Mouse (Mus musculus) left cerebral cortex, adult 6 months (tissue): Measurements from ENCODE around the gene Manf. TPM values are rescaled to one million over a fixed set of nuclear protein-coding genes. Genes with fewer than 3 reads are reported as not detected.

ENCODE experiments used
- long read RNA-seq, 2 experiments: library from polyadenylated mRNA; unstranded; transcript quantifications; one replicate each; pipeline ENCODE4 v2.0.0; 2019 to 2020
- polyA plus RNA-seq: library from polyadenylated mRNA; unstranded; fragments of <200 nt; fragmentation: Nextera tagmentation; gene quantifications from 2 replicates; pipeline ENCODE4 v1.2.3, GENCODE M21; 2021

Gene Manf
- polyA plus RNA-seq = 74.4 and 78.0 TPM in 2 replicates
- long read RNA-seq, experiment 1, transcript Manf-202 (4 exons, 2,247 nt) = major isoform, 31 of 43 reads
- long read RNA-seq, experiment 1, partial matches to known transcripts = 0 of 43 reads
- long read RNA-seq, experiment 1, other reads (novel, unspliced or antisense) = 7 of 43 reads
- long read RNA-seq, experiment 2, transcript Manf-202 (4 exons, 2,247 nt) = major isoform, 49 of 61 reads
- long read RNA-seq, experiment 2, partial matches to known transcripts = 3 of 61 reads
- long read RNA-seq, experiment 2, other reads (novel, unspliced or antisense) = 6 of 61 reads

DNA sequence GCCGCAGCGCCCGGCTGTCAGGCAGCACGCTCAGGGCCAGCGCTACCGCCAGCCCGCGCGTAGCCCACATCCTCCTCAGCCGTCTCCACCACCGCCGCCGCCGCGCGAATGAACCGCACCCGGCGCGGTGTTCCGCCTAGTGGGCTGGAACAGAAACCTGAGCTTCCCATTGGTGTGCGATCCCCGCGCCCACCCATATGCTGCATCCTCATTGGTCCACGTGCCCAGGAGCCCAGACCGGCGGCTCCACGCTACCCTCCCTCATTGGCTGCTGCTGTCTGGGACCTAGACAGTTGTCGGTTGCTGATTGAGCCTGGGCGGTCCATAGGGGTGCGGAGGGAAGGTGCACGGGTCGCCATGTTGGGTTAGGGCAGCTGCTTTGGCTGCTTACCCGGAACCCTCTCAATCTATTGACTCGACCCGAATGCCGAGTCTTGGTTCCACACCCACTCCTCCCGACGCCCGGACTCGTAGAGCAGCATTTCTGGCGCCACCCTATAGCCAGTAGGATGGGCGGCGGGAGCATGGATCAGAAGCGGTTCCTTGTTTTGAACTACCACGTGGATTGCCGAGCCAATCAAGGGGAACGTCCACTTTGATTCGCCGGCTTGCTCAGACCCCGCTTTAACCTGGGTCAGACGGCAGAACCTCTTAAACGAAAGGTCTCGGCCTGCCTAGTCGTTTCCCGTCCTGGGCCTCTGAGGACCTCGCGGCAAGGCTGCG, at the start of gene Manf:
Gene Manf, minus strand, starts transcription at position 151 of the 723 bp plus-strand sequence.

DNA sequence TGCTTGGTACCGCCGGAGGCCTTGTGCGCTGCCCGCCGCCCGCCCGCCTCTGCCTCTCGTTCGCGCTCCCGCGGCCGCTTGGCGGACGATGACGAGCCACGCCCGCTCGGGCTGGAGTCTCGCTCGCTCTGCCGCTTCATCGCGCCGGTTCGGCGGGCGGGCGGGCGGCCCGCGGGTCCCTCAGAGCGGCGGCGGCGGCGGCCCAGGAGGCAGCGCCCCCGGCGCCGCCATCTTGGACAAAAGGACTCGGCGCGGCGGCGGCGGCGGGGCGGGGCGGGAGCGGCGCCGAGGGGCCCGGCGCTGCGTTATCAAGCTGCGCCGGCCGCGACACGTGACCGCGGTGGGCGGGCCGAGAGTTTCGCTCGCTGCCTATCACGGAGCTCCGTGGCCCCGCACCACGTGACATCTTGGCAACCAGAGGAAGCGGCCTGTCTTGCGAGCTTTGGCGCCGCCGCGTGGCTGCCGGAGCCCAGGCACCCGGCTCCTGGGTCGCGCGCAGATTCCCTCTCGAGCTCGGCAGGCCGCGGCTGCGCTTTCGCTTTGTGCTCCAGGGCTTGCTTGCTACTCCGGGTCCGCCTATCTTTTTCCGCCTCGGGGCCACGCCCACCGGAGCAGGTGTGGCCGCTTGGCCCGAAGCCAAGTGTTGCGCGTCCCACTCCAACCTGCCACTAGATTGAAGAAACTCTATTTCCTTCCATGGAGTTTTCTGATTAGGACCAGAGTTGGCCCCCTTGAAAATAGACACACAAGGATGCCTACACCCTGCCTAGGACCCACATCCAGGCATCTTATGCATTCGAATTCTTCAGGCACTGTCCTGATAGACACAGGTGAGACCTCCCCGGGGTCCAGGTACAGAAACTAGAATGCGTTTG, 4.7 kb downstream of the Manf start, which contains the start of gene Rbm15b:
Gene Rbm15b, minus strand, starts transcription at position 601 of the 875 bp plus-strand sequence.

DNA sequence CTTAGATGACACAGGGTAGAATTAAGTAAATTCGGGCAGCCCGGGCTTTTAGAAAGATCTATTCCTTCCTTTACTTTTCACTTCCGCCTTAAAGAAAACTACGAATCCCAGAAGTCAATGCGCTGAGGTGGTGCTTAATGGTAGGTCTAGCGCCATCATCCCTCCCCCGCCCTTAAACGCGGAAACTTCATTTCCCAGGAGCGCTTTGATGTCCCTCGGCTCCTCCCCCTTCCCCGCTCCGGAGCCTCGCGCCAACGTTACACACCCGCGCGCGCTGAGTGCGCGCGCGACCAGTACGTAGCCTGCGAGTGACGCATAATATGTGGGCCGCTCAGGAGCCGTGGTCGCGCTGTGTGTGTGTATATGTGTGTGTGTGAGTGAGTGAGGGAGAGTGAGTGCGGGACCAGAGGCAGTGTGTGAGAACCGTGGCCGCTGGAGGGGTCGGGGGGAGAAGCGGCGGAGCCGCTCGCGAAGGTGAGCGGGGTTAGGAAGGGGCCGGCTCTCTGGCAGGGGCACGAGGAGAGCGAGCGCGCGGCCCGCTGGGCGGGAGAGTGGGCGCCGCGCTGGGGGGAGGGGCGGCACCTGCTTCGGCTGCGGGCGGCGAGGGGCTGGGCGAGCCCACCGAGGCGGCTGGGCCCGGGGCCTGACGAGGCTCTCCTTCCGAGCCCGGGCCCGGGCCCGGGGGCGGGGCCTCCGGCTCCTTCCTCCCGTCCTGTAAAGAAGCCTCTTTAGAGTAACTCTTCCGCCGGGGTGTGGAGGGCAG, 70.0 kb downstream of the Manf start, which contains the start of gene Dcaf1:
Gene Dcaf1, plus strand, starts transcription at position 257 of the 763 bp plus-strand sequence.

DNA sequence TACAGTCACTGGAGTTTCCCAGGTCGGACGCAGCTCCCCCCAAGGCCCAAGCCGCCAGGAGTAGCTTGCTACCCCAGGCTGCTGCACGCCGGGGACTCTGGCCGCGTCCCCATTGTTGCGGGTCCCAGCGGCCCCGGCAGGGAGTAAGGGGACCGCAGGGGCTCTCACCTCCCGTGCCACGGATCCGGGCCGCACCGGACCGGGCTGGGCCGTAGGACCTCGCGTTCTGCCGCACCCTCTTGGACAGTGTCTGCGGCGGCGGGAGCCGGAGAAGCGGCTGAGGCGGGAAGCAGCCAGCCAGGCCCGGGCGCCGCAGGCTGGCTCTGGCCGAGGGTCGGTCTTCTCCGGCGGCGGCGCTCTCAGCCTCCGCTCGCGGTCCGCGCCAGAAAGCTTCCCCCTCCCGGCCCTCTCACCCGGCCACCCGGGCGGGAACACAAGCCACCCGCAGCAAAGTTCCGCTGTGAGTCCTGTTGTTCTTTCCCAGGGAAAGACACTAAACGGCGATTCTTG, 102.9 kb downstream of the Manf start, which contains the start of gene Rad54l2:
Gene Rad54l2, minus strand, starts transcription at position 383 of the 510 bp plus-strand sequence.

Other genes starting within 250 kb of the Manf start
- 24.4 and 25.1 TPM in 2 replicates for gene Grm2, start 235.9 kb downstream of the Manf start, polyA plus RNA-seq
- gene Tex264, start 206.1 kb downstream of the Manf start, polyA plus RNA-seq = 115 and 122 TPM in 2 replicates
- gene Rad54l2, start 102.8 kb downstream of the Manf start, polyA plus RNA-seq = 1.5 and 1.8 TPM in 2 replicates
- gene Dcaf1, start 70.1 kb downstream of the Manf start, polyA plus RNA-seq = 5.5 and 6.5 TPM in 2 replicates
- gene Rbm15b, start 4.6 kb downstream of the Manf start, polyA plus RNA-seq = 4.7 and 5.2 TPM in 2 replicates